Mouse (Mus musculus) liver, embryonic 14.5 days (tissue): Measurements from ENCODE around the gene Epha5. TPM values are rescaled to one million over a fixed set of nuclear protein-coding genes. Genes with fewer than 3 reads are reported as not detected.

Experiments used
- ATAC-seq: fragments of 200-750 bp; cut with Nextera tagmentation; 2 replicates; pipeline ENCODE4 v1.8.0; 2017; ENCODE audit warnings: moderate number of reproducible peaks, mild to moderate bottlenecking, moderate library complexity; ENCODE audit not compliant: insufficient read depth
- DNase-seq, 3 experiments: peaks; one replicate each; pipeline ENCODE4 v3.0.0-alpha.2; 2012 to 2013; ENCODE audit warnings: low read depth in 3 of 3, low spot score in 3 of 3
- H3K27ac ChIP-seq: fragments of 300-500 bp; sonication (generic); 2 replicates; pipeline ENCODE4 v1.5.1; 2014; ENCODE audit warnings: moderate library complexity, mild to moderate bottlenecking, control low read depth, inconsistent platforms
- H3K27me3 ChIP-seq: fragments of 300-500 bp; sonication (generic); 2 replicates; pipeline ENCODE4 v1.6.1; 2014; ENCODE audit warnings: mild to moderate bottlenecking, low read length, moderate library complexity; ENCODE audit not compliant: control insufficient read depth, insufficient read depth
- H3K36me3 ChIP-seq: fragments of 300-500 bp; sonication (generic); replicated peaks from 2 replicates; pipeline ENCODE4 v1.6.1; 2014; ENCODE audit warnings: low read depth; ENCODE audit not compliant: control insufficient read depth, insufficient read depth
- H3K4me1 ChIP-seq, 2 experiments: fragments of 200-500 bp in 1 of 2; fragments of 300-500 bp in 1 of 2; sonication (generic) in 1 of 2; replicated peaks; 2 replicates each; pipeline ENCODE4 v1.6.1; 2012 to 2014; ENCODE audit warnings: antibody characterized with exemption in 1 of 2, inconsistent platforms in 1 of 2, low read length in 1 of 2; ENCODE audit not compliant: control insufficient read depth in 2 of 2, insufficient read depth in 2 of 2
- H3K4me2 ChIP-seq: fragments of 300-500 bp; sonication (generic); 2 replicates; pipeline ENCODE4 v1.6.1; 2014; ENCODE audit warnings: low read depth, mild to moderate bottlenecking, control low read depth, moderate library complexity
- H3K4me3 ChIP-seq, 2 experiments: fragments of 200-500 bp in 1 of 2; fragments of 300-500 bp in 1 of 2; sonication (generic) in 1 of 2; 2 replicates each; pipeline ENCODE4 v1.5.1; 2012 to 2014; ENCODE audit warnings: low read depth in 2 of 2, low read length in 2 of 2, mild to moderate bottlenecking in 2 of 2, control low read depth in 1 of 2, inconsistent platforms in 1 of 2, moderate library complexity in 1 of 2; ENCODE audit not compliant: insufficient read depth in 1 of 2
- H3K9ac ChIP-seq: fragments of 300-500 bp; sonication (generic); replicated peaks from 2 replicates; pipeline ENCODE4 v1.6.1; 2014; ENCODE audit warnings: mild to moderate bottlenecking, control low read depth, moderate library complexity
- H3K9me3 ChIP-seq: fragments of 300-500 bp; sonication (generic); 2 replicates; pipeline ENCODE4 v1.6.1; 2016; ENCODE audit warnings: low read length, mixed read lengths; ENCODE audit not compliant: control insufficient read depth
- CTCF ChIP-seq: IDR thresholded peaks from 2 replicates; pipeline ENCODE4 v1.5.1; 2016; ENCODE audit warnings: antibody characterized with exemption, low read depth, control low read depth
- EP300 ChIP-seq: IDR thresholded peaks from 2 replicates; pipeline ENCODE4 v1.6.1; 2016; ENCODE audit warnings: antibody characterized with exemption, low read depth
- WGBS: fragments of 180-500 bp; shearing (Covaris S2); extraction: QIAGEN DNeasy Blood & Tissue Kit; methylation state at CpG from one replicate; pipeline ENCODE4 v1.1.7; 2014; ENCODE audit not compliant: insufficient replicate concordance; 5-methylcytosine and 5-hydroxymethylcytosine counted together
- polyA plus RNA-seq, 2 experiments: library from polyadenylated mRNA; depleted of rRNA in 1 of 2; stranded (reverse) in 1 of 2; unstranded in 1 of 2; fragments of >200 nt; fragmentation: Nextera tagmentation in 1 of 2; extraction: Ambion mirVana in 1 of 2; gene quantifications; 2 replicates each; pipeline versions ENCODE4 v1.2.1 to v1.2.3; 2012 to 2014

Gene Epha5
- polyA plus RNA-seq, 2 experiments = 0.01 TPM; not detected in 1

DNA sequence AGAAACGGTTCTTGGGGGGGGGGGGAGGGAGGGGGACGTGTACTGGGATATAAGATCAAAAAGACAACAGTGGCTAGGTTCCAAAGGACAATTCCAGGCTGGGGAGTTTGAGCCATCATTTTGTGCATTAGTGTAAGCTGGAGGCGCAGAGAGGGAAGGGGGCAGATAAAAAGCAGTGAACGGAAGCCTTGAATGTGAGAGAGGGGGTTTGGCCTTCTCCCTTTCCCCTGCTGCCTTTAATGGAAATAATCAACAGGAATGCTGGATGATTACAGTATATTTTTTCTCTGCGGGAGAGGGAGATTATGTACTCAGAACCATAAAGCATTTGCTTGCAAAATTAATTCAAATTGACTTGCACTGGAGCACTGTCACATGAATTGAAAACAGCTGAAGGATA, 51.8 kb downstream of the Epha5 start:
- Histone ChIP-seq H3K4me1 (no peaks in the 10 kb centered on the region), H3K9me3 (no peaks in the 10 kb centered on the region), H3K36me3 (no peaks in the 10 kb centered on the region), H3K4me3 (no peak overlapping the region), H3K27me3 (no peaks in the 10 kb centered on the region), H3K27ac (no peak overlapping the region), H3K9ac (no peak overlapping the region), H3K4me2 (no peak overlapping the region)
- WGBS = 55% methylated on average over 5 of the region's 5 CpGs
- DNase-seq (no peak), ATAC-seq (no peak)
- TF ChIP-seq EP300 (no peak), CTCF (no peak)

DNA sequence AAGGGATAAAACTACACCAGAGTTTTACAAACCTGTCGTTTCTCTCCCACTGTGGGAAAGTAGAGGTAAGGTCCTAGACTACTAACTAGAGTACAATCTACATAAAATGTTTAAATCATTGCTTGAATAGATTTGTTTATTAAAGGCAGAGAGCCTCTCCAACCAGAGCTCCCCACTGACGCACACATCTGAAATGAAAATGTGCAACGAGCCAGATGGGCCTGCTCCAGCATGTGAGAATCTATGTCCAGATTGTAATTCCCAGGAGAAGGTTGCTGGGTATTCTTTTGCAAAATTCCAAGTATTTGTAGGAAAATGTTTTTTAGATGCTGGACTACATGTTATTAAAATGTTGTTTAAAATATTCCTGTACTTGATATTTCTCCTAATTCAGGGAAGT, 57.8 kb downstream of the Epha5 start:
- TF ChIP-seq EP300 (no peak), CTCF (no peak)

GRCm38 (mm10) chr5:84353069-84353468, 64.1 kb downstream of the Epha5 start:
- H3K9ac ChIP-seq = no peak overlapping the region
- H3K36me3 ChIP-seq = no peaks in the 10 kb centered on the region
- TF ChIP-seq EP300 (no peak), CTCF (no peak)
- no peak overlapping the region for H3K27ac ChIP-seq
- DNase-seq (no peak), ATAC-seq (no peak)
- no peaks in the 10 kb centered on the region for H3K9me3 ChIP-seq
- H3K4me1 ChIP-seq = no peaks in the 10 kb centered on the region
- no peaks in the 10 kb centered on the region for H3K27me3 ChIP-seq
- 52% methylated on average over 5 of the region's 5 CpGs for WGBS
- H3K4me2 ChIP-seq = no peak overlapping the region
- H3K4me3 ChIP-seq = no peak overlapping the region

More for the DNA sequence above, 57.8 kb downstream of the Epha5 start:
- 79% methylated on average over 3 of the region's 3 CpGs for WGBS
- no peak overlapping the region for H3K27ac ChIP-seq
- no peaks in the 10 kb centered on the region for H3K27me3 ChIP-seq
- no peak overlapping the region for H3K9ac ChIP-seq
- DNase-seq (no peak), ATAC-seq (no peak)
- H3K4me3 ChIP-seq = no peak overlapping the region
- H3K36me3 ChIP-seq = no peaks in the 10 kb centered on the region
- H3K9me3 ChIP-seq = no peaks in the 10 kb centered on the region
- H3K4me2 ChIP-seq = no peak overlapping the region
- H3K4me1 ChIP-seq = no peaks in the 10 kb centered on the region

GRCm38 (mm10) chr5:84346728-84347499, 70.3 kb downstream of the Epha5 start:
- ATAC-seq = no peak
- WGBS = 61% methylated on average over 2 of the region's 2 CpGs
- TF ChIP-seq CTCF (no peak), EP300 (no peak)

DNA sequence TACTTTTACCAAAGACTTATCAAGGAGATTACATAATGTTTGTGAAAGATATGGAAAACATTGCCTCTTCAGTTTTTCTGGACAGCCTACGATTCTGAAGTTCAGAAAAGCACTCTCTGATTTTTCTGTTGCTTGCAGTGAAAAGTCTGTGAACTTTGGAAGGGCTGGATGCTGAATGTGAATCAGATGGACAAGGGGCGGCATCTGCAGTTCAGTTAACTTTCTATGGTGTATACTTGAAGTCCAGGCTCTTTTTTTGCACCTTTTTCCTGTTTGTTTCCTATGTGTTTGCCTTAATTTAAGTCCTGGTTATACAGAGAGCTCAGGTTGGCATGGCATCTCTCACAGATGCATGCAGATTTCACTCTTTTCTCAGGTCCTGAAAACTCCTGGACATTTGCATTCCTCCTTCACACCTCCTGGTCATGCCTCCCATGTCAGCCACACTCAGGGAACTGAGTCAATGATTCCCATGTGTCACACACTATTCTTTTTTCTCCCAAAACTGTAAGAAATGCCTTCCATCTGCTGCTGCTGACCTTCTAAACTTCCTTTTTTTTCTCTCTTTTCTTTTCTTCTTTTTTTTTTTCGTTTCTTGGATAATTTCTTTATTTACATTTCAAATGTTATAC, 81.2 kb downstream of the Epha5 start:
- Histone ChIP-seq H3K4me1 (no peaks in the 10 kb centered on the region), H3K27ac (no peak overlapping the region), H3K9me3 (no peaks in the 10 kb centered on the region), H3K4me3 (no peak overlapping the region), H3K9ac (no peak overlapping the region), H3K27me3 (no peaks in the 10 kb centered on the region), H3K36me3 (no peaks in the 10 kb centered on the region), H3K4me2 (no peak overlapping the region)
- no peak for TF ChIP-seq EP300
- TF ChIP-seq CTCF = no peak
- no peak for ATAC-seq
- DNase-seq = no peak
- WGBS = 34% methylated on average over 3 of the region's 3 CpGs

More at GRCm38 (mm10) chr5:84346728-84347499, 70.3 kb downstream of the Epha5 start:
- no peak for DNase-seq
- no peak overlapping the region for H3K9ac ChIP-seq
- no peaks in the 10 kb centered on the region for H3K27me3 ChIP-seq
- H3K4me2 ChIP-seq = no peak overlapping the region
- H3K9me3 ChIP-seq = no peaks in the 10 kb centered on the region
- H3K4me3 ChIP-seq = no peak overlapping the region
- no peaks in the 10 kb centered on the region for H3K4me1 ChIP-seq
- H3K27ac ChIP-seq = no peak overlapping the region
- H3K36me3 ChIP-seq = no peaks in the 10 kb centered on the region
